Mouse (Mus musculus) hindbrain, embryonic 11.5 days (tissue): ENCODE measurements around the gene Golga7b. TPM values are rescaled to one million over a fixed set of nuclear protein-coding genes. Genes with fewer than 3 reads are reported as not detected.
A peak's percentile ranks its signal among the peaks of the same experiment; 100 is the strongest.

Experiments used
- ATAC-seq: fragments of 200-750 bp; cut with Nextera tagmentation; 2 replicates; pipeline ENCODE4 v1.8.0; 2017; ENCODE audit warnings: mild to moderate bottlenecking, moderate TSS enrichment, moderate library complexity; ENCODE audit not compliant: low FRiP score
- DNase-seq: peaks from one replicate; pipeline ENCODE4 v3.0.0-alpha.2; 2015; ENCODE audit warnings: low spot score
- H3K27ac ChIP-seq: fragments of 300-500 bp; sonication (generic); 2 replicates; pipeline ENCODE4 v1.5.1; 2014; ENCODE audit warnings: mild to moderate bottlenecking, low read depth, low read length
- H3K27me3 ChIP-seq: fragments of 300-500 bp; sonication (generic); 2 replicates; pipeline ENCODE4 v1.6.1; 2014; ENCODE audit warnings: mild to moderate bottlenecking, low read length, moderate library complexity, mixed read lengths; ENCODE audit not compliant: control insufficient read depth, insufficient read depth
- H3K36me3 ChIP-seq: fragments of 300-500 bp; sonication (generic); 2 replicates; pipeline ENCODE4 v1.6.1; 2014; ENCODE audit warnings: mild to moderate bottlenecking, low read length, moderate library complexity, mixed read lengths; ENCODE audit not compliant: control insufficient read depth, insufficient read depth
- H3K4me1 ChIP-seq: fragments of 300-500 bp; sonication (generic); replicated peaks from 2 replicates; pipeline ENCODE4 v1.6.1; 2014; ENCODE audit warnings: low read length, mixed read lengths; ENCODE audit not compliant: control insufficient read depth, insufficient read depth
- H3K4me2 ChIP-seq: fragments of 300-500 bp; sonication (generic); replicated peaks from 2 replicates; pipeline ENCODE4 v1.6.1; 2014; ENCODE audit warnings: mild to moderate bottlenecking, low read depth, low read length
- H3K4me3 ChIP-seq: fragments of 300-500 bp; sonication (generic); 2 replicates; pipeline ENCODE4 v1.5.1; 2014; ENCODE audit warnings: low read depth, low read length
- H3K9ac ChIP-seq: fragments of 300-500 bp; sonication (generic); 2 replicates; pipeline ENCODE4 v1.6.1; 2014; ENCODE audit warnings: low read depth, low read length
- H3K9me3 ChIP-seq: fragments of 300-500 bp; sonication (generic); 2 replicates; pipeline ENCODE4 v1.6.1; 2016; ENCODE audit warnings: low read length; ENCODE audit not compliant: control insufficient read depth
- WGBS: fragments of 180-500 bp; shearing (Covaris S2); extraction: QIAGEN DNeasy Blood & Tissue Kit; methylation state at CpG from one replicate; pipeline ENCODE4 v1.1.7; 2014; 5-methylcytosine and 5-hydroxymethylcytosine counted together
- polyA plus RNA-seq: library from polyadenylated mRNA; unstranded; fragments of >200 nt; fragmentation: Nextera tagmentation; extraction: Ambion mirVana; gene quantifications from 2 replicates; pipeline ENCODE4 v1.2.1, GENCODE M21; 2014

Gene Golga7b
- polyA plus RNA-seq, 1 experiment from 2014 or later = 5.0 TPM

- ATAC-seq = no peak
- no peak overlapping the region for H3K27ac ChIP-seq
- H3K36me3 ChIP-seq = no peaks in the 10 kb centered on the region
- WGBS = 79% methylated on average over 6 of the region's 6 CpGs
- DNase-seq = no peak
- no peak overlapping the region for H3K4me3 ChIP-seq
- no peaks in the 10 kb centered on the region for H3K9me3 ChIP-seq
- H3K9ac ChIP-seq = no peak overlapping the region
- no peaks in the 10 kb centered on the region for H3K27me3 ChIP-seq
- no peak overlapping the region for H3K4me2 ChIP-seq
- H3K4me1 ChIP-seq = peaks cover 13% of the 10 kb centered on the region; the same call in 1 of the 2 replicates
Observed at GRCm38 (mm10) chr19:42293216-42293615, 45.8 kb downstream of the Golga7b start.

GRCm38 (mm10) chr19:42303210-42303813, 55.9 kb downstream of the Golga7b start:
- Histone ChIP-seq H3K9me3 (no peaks in the 10 kb centered on the region), H3K36me3 (no peaks in the 10 kb centered on the region), H3K4me3 (no peak overlapping the region), H3K9ac (no peak overlapping the region), H3K4me1 (no peaks in the 10 kb centered on the region; the same call in none of the 2 replicates), H3K27me3 (no peaks in the 10 kb centered on the region), H3K4me2 (no peak overlapping the region), H3K27ac (no peak overlapping the region; the same call in 1 of the 2 replicates)
- no peak for DNase-seq
- 68% methylated on average over 12 of the region's 12 CpGs for WGBS
- no peak; the same call in 1 of the 2 replicates for ATAC-seq

- Histone ChIP-seq H3K27me3 (no peaks in the 10 kb centered on the region), H3K4me1 (no peaks in the 10 kb centered on the region; the same call in none of the 2 replicates), H3K4me3 (no peak overlapping the region), H3K27ac (no peak overlapping the region), H3K9me3 (no peaks in the 10 kb centered on the region), H3K9ac (no peak overlapping the region), H3K4me2 (no peak overlapping the region), H3K36me3 (no peaks in the 10 kb centered on the region)
- WGBS = 91% methylated on average over 13 of the region's 13 CpGs
- DNase-seq (no peak), ATAC-seq (no peak)
Observed at GRCm38 (mm10) chr19:42304506-42304905, 57.1 kb downstream of the Golga7b start.

DNA sequence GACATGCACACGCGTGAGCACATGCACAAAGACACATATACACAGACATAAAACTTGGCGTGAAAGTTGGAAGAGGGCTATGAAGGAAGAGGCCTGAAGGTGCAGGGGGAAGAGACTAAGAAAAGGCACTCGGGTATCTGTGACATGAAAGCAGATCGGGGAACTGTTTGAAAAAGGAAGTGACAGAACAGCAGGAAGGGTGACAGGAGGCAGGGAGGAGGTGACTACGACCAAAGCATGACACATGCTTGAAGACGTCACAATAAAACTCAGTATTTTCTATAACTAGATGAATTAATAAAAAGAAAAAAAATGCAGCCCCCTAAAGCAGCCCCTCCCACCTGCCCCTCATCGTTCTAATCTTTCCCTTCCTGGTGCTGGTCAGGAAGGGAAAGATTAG, 58.4 kb downstream of the Golga7b start:
- Histone ChIP-seq H3K27me3 (no peaks in the 10 kb centered on the region), H3K4me3 (no peak overlapping the region), H3K9ac (no peak overlapping the region), H3K4me1 (no peaks in the 10 kb centered on the region; the same call in none of the 2 replicates), H3K4me2 (no peak overlapping the region), H3K9me3 (no peaks in the 10 kb centered on the region), H3K27ac (no peak overlapping the region), H3K36me3 (no peaks in the 10 kb centered on the region)
- no peak for ATAC-seq
- WGBS = 72% methylated on average over 8 of the region's 8 CpGs
- no peak for DNase-seq

DNA sequence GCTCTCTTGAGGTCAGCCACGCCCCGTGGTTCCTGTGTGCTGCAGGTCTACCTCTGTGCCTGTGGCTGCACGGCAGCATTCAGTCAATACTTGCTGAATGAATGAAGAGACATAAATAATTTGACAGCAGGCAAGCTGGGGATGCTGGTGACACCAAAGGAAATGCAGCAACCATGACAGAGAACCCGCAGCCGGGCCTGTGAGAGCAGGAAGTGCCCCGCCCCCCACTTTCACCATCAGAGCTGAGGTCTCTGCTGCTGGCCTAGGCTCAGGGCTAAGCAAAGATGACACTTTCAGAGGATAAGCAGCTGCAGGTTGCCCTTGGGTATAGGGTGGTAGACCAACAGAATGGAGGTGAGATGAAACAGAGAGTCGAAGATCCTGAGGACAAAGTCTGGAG, 58.8 kb downstream of the Golga7b start:
- no peaks in the 10 kb centered on the region for H3K9me3 ChIP-seq
- H3K9ac ChIP-seq = no peak overlapping the region
- no peak for ATAC-seq
- DNase-seq = no peak
- no peak overlapping the region for H3K4me2 ChIP-seq
- H3K27ac ChIP-seq = no peak overlapping the region
- no peaks in the 10 kb centered on the region; the same call in none of the 2 replicates for H3K4me1 ChIP-seq
- no peak overlapping the region for H3K4me3 ChIP-seq
- H3K36me3 ChIP-seq = no peaks in the 10 kb centered on the region
- 49% methylated on average over 7 of the region's 7 CpGs for WGBS
- H3K27me3 ChIP-seq = no peaks in the 10 kb centered on the region

- H3K27ac ChIP-seq = no peak overlapping the region
- H3K9ac ChIP-seq = no peak overlapping the region
- H3K36me3 ChIP-seq = no peaks in the 10 kb centered on the region
- no peaks in the 10 kb centered on the region; the same call in none of the 2 replicates for H3K4me1 ChIP-seq
- DNase-seq = peak; percentile 64
- no peak overlapping the region for H3K4me2 ChIP-seq
- H3K9me3 ChIP-seq = no peaks in the 10 kb centered on the region
- WGBS = 13% methylated on average over 8 of the region's 8 CpGs
- H3K4me3 ChIP-seq = no peak overlapping the region
- H3K27me3 ChIP-seq = no peaks in the 10 kb centered on the region
- peak; percentile 54; the same call in 1 of the 2 replicates for ATAC-seq
Observed at GRCm38 (mm10) chr19:42307019-42307418, 59.6 kb downstream of the Golga7b start.

- DNase-seq (no peak), ATAC-seq (no peak)
- Histone ChIP-seq H3K27ac (no peak overlapping the region), H3K27me3 (no peaks in the 10 kb centered on the region), H3K9ac (no peak overlapping the region), H3K9me3 (no peaks in the 10 kb centered on the region), H3K4me1 (no peaks in the 10 kb centered on the region; the same call in 1 of the 2 replicates), H3K4me3 (no peak overlapping the region), H3K4me2 (no peak overlapping the region), H3K36me3 (no peaks in the 10 kb centered on the region)
- WGBS = 86% methylated on average over 12 of the region's 12 CpGs
Observed at GRCm38 (mm10) chr19:42308931-42309330, 61.6 kb downstream of the Golga7b start.

- Histone ChIP-seq H3K27me3 (no peaks in the 10 kb centered on the region), H3K4me3 (no peak overlapping the region), H3K36me3 (no peaks in the 10 kb centered on the region), H3K27ac (no peak overlapping the region), H3K4me1 (peaks cover 7% of the 10 kb centered on the region; the same call in 1 of the 2 replicates), H3K4me2 (no peak overlapping the region), H3K9me3 (no peaks in the 10 kb centered on the region), H3K9ac (no peak overlapping the region)
- DNase-seq (no peak), ATAC-seq (no peak)
- WGBS = 51% methylated on average over 2 of the region's 2 CpGs
Observed at GRCm38 (mm10) chr19:42311332-42311731, 64.0 kb downstream of the Golga7b start.

DNA sequence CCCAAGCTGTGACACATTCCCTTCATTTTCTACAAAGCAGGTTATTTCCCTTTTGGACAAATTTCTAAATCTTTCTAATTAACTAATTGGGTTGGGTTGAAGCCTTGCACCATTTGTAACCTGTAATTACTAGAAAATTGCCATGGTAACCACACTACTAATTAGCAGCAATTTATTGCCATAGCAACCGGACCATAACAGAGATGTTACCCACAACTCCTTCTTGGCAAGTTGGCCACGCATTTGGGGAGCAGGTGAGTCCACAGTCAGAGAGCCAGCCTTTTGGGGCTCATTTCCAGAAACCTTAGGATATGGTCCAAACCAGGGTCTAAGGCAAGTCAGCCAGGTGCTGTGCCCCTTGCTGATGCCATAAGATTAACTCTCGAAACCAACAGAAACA, 64.8 kb downstream of the Golga7b start:
- Histone ChIP-seq H3K27ac (no peak overlapping the region), H3K27me3 (no peaks in the 10 kb centered on the region), H3K9me3 (no peaks in the 10 kb centered on the region), H3K36me3 (no peaks in the 10 kb centered on the region), H3K4me1 (peaks cover 7% of the 10 kb centered on the region; the same call in 1 of the 2 replicates), H3K4me2 (no peak overlapping the region), H3K9ac (no peak overlapping the region), H3K4me3 (no peak overlapping the region)
- ATAC-seq (no peak), DNase-seq (no peak)
- 89% methylated on average over 3 of the region's 3 CpGs for WGBS
